Mouse (Mus musculus) left cerebral cortex, postnatal 36 days (tissue): ENCODE measurements around the gene Ndufb6. TPM values are rescaled to one million over a fixed set of nuclear protein-coding genes. Genes with fewer than 3 reads are reported as not detected.
A peak's percentile ranks its signal among the peaks of the same experiment; 100 is the strongest.

ENCODE experiments used
- DNase-seq, 2 experiments: peaks; one replicate each; pipeline ENCODE4 v3.0.0; 2021 to 2022; ENCODE audit warnings: low spot score in 2 of 2, mixed read lengths in 1 of 2
- intact Hi-C: fragments of 180-260 bp; cut with DNase I; formaldehyde crosslinking; loops from one replicate; pipeline ENCODE4 v1.15.1; 2025
- total RNA-seq, 2 experiments: library from RNA; stranded (reverse); gene quantifications; 2 replicates each; pipeline ENCODE4 v1.2.3; 2021

Gene Ndufb6
- total RNA-seq, 2 experiments from 2014 or later = 170 to 180 TPM

- intact Hi-C loops = no loop called here
Measured at GRCm38 (mm10) chr4:40268204-40268813, 10.9 kb downstream of the Ndufb6 start.

DNA sequence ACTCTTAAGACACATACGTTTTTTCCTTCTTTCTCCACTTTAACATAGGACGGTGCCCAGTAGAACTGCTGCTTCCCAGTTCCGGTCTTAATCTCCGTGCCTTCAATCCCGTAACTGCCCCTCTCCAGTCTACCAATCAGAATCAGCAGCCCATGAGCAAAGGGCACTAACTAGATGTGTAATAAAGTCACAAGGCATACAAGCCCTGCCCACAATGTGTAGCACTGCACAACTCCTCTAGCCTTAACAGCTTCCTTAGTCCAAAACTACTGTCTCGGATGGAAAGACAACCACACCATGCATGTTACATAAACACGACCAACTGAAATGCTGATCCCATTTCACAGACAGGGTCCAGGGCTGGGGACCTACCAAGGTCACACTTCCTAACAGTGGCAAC lies 11.5 kb downstream of the Ndufb6 start:
- intact Hi-C loops = no loop called here
- peak in 1 of 2 experiments; percentile 10 for DNase-seq

More at GRCm38 (mm10) chr4:40268204-40268813, 10.9 kb downstream of the Ndufb6 start:
- peak; percentile 92 for DNase-seq

- no peak for DNase-seq
- intact Hi-C loops = no loop called here
Measured at GRCm38 (mm10) chr4:40264321-40264720, 14.9 kb downstream of the Ndufb6 start.

GRCm38 (mm10) chr4:40254385-40255103 lies 24.7 kb downstream of the Ndufb6 start:
- no peak for DNase-seq
- intact Hi-C loops = no loop called here

- intact Hi-C loops = no loop called here
- no peak for DNase-seq
Measured at GRCm38 (mm10) chr4:40253766-40254165, 25.5 kb downstream of the Ndufb6 start.

- no peak for DNase-seq
- intact Hi-C loops = no loop called here
Measured at GRCm38 (mm10) chr4:40250984-40251383, 28.2 kb downstream of the Ndufb6 start.

DNA sequence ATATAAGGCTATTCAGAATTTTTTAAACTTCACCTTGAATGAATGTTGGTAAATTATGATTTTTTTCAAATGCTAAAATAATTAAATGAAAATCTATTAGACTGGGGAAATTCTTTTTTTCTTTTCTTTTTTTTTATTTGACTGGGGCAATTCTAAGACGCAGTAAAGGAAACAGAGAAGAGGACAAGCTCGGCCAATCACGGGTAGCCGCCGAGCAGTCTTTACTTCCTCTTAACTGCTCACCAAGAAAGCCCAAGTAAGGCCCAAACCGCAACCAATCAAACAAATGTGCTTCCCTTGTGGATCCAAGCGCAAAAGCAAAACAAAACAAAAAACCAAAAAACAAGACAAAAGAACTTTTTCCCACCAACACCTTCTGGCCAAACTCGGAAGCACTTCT lies 35.2 kb downstream of the Ndufb6 start:
- intact Hi-C loops = no loop called here

DNA sequence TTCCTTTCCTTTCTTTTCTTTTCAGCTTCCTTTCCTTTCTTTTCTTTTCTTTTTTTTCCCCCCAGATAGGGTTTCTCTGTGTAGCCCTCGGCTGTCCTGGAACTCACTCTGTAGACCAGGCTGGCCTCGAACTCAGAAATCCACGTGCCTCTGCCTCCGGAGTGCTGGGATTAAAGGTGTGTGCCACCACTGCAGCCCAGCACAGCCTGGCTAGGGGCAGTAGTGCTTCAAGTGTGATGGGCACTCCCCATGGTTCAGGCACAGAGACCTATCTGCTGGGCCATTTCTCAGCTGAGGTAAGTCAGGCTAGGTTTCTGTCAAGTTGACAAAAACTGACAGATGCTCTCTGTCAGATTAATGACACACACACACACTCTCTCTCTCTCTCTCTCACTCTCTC lies 36.2 kb downstream of the Ndufb6 start:
- intact Hi-C loops = no loop called here
- no peak for DNase-seq

More for the DNA sequence above, 35.2 kb downstream of the Ndufb6 start:
- no peak for DNase-seq

DNA sequence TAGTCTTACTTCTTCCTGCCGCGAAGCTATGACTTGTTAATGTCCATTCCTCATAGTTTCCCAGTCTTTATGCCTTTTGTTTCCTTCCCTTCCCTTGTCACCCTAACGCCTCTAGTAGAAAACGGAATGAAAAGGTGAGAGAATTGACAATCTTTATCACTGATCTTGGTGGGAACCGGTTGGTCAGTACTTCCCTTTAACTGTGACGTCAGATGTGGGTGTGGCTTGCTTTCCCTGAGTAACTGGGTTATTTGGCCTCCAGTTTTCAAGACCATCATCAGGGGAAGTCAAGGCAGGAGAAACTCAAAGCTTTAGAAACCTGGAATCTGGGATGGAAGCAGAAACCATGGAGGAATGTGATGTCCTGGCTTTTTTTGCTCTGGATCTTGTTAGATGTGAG lies 37.3 kb downstream of the Ndufb6 start:
- intact Hi-C loops = no loop called here

DNA sequence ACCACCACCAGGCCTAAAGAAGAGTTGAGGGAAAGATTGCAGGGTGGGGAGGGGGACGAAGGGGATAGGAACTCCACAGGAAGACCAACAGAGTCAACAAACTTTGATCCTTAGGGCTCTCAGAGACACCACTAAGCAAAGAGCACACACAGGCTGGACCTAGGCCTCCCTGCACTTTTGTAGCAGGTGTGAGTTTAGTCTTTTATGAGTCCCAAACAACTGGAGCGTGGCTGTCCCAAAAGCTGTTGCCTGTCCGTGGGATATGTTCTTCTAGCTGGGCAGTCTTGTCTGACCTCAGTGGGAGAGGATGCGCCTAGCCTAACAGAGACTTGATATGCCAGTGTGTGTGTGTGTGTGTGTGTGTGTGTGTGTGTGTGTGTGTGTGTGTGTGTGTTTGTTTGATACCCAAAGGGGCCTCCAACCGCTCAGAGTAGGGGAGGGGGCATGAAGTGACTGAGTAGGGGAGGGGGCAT lies 38.9 kb downstream of the Ndufb6 start:
- intact Hi-C loops = no loop called here
- DNase-seq = no peak

More for the DNA sequence above, 37.3 kb downstream of the Ndufb6 start:
- no peak for DNase-seq

GRCm38 (mm10) chr4:40239409-40240271 lies 39.6 kb downstream of the Ndufb6 start, which contains the start of gene Ddx58:
Gene Ddx58, minus strand, starts transcription at chr4:40239828.
- intact Hi-C loops = no loop called here
- DNase-seq = no peak

DNA sequence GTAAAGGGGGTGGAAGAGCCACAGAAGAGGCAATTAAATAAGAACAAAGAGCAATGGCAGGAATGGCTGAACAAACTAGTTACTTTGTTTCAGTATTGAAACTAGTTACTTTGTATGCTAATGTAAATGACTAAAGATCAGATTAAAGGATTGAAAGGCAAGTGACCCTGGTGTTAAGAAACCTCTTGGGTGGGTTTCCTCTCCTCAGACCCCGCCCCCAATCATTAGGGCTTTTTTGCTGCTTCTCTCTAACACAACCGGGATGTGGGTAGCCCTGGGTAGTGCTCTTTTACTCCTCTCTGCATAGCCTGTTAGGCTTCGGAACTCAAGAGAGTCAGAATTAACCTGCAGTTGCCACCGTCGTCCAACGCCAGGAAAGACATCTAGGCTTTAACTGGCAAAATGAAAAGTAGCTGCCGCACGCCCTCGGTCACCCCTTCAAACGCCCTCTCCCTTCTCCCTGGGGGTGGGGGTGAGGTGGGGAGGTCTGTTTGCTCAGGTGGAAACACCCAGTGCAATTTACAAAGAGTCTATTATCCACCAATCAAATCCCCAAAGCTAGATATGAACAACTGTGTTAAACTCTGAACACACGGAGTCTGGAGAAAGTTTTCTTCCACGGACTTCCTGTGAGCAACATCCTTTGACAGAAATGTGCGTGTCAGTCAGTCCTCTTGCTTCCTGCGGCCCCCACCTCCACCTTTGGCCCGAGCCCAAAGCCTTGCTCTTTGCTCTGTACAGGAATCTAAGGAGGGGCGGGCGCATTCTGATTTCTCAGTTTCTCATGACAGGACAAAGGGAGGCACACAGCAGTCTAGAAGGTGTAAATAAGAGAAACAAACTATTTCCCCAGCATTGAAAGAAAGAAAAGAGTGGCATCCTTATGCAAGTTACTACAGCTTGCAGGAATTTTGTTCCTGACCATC lies 40.5 kb downstream of the Ndufb6 start:
- no peak for DNase-seq

DNA sequence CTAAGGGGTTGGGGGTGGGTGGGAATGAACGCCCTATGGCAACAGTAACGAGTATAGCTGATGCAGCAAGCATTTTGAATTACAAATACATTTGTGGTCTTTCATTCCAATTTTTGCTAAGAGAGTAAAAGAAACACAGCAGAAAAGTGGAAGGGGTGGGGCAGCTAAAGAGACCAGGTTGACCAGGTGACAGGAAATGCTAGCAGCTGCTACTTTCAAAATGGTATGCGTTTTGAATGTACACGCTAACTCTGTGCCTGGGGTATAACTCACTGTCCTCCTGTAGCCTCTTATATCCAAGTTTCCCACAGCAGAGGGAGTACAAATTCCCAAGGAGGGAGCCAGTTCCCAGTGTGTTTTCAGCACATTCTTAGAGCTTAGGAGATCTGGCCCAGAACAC lies 42.4 kb downstream of the Ndufb6 start:
- DNase-seq = no peak
- intact Hi-C loops = no loop called here

More for the DNA sequence above, 40.5 kb downstream of the Ndufb6 start:
- intact Hi-C loops = no loop called here

- intact Hi-C loops = no loop called here
Measured at GRCm38 (mm10) chr4:40234256-40234655, 45.0 kb downstream of the Ndufb6 start.

GRCm38 (mm10) chr4:40233062-40233664 lies 46.1 kb downstream of the Ndufb6 start:
- intact Hi-C loops = no loop called here
- DNase-seq = no peak

More at GRCm38 (mm10) chr4:40234256-40234655, 45.0 kb downstream of the Ndufb6 start:
- no peak for DNase-seq

DNA sequence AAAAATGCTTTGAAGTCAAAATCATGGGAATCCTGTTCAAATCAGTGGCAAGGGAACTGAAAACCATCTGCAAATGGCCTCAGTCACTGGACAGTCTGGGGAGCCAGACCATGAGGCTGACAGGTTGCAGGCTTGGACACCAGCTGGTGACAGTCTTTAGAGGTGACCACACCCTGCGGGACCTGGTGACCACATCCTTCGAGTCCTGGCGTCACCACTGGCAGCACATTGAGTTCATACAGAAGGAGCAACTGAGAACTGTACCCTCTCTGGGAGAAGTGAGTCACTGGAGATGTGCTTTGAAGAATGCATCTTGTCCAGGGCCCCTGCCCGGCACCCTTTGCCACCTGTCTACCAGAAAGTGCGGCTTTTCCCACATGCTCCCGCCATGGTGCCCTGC lies 49.5 kb downstream of the Ndufb6 start:
- intact Hi-C loops = no loop called here
- no peak for DNase-seq

DNA sequence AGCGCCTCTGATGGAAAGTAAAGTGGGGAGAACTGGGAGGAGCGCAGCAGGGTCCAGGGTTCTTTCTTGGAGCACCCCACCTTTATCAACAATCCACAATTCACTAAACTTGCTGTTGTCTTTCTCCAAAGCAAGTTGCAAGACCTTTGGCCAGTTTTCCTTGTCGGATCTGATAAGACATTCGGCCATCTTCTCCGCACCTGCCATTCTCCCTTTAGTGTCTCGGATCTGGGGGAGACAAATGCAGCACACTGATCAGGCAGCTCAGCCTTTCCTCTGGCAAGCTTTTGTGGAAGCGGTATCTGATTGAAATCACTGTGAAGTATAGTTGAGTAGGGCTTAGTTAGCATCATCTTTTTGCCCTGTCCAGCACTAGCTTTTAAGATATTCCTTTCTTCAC lies 51.3 kb downstream of the Ndufb6 start:
- intact Hi-C loops = no loop called here
- DNase-seq = no peak

- intact Hi-C loops = no loop called here
- DNase-seq = no peak
Measured at GRCm38 (mm10) chr4:40227131-40227530, 52.1 kb downstream of the Ndufb6 start.

DNA sequence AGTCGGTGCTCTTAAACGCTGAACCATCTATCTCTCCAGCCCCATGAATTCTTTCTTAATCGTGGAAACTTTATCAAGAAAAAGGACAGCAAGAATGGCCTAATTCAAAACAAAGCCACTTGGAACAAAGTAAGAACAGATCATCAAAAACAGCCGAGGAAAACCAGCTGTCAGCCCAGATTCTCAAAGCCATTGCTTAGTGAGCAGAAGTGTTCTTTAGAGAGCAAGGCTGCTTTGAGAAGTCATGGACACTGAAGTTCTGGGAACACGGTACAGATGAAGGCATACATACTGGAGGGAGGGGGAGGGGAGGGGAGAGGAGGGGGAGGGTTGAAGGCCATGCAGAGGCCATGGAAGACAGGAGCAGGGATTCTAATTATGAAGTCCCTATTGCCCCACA lies 53.1 kb downstream of the Ndufb6 start:
- intact Hi-C loops = no loop called here
- DNase-seq = no peak
